Mouse (Mus musculus) kidney, postnatal 25 days (tissue): ENCODE results near the gene Park7.
A peak's percentile ranks its signal among the peaks of the same experiment; 100 is the strongest.

Source experiments
- DNase-seq, 2 experiments: peaks; one replicate each; pipeline ENCODE4 v3.0.0; 2021; ENCODE audit warnings: mixed read lengths in 2 of 2

Park7 gene

GRCm38 (mm10) chr4:150872681-150873080, 41.6 kb downstream of the Park7 start:
- no peak for DNase-seq

GRCm38 (mm10) chr4:150872139-150872651, 42.0 kb downstream of the Park7 start:
- DNase-seq: peak; percentile 46 to 85

- DNase-seq: peak; percentile 50 to 88
These were observed 42.7 kb downstream of the Park7 start for GRCm38 (mm10) chr4:150871392-150872138.

- DNase-seq: peak in 1 of 2 experiments; percentile 61
These were observed 43.3 kb downstream of the Park7 start for GRCm38 (mm10) chr4:150870963-150871391.

GRCm38 (mm10) chr4:150869276-150870197, 44.7 kb downstream of the Park7 start:
- DNase-seq: peak; percentile 48 to 79

- no peak for DNase-seq
These were observed 45.4 kb downstream of the Park7 start for GRCm38 (mm10) chr4:150868859-150869258.

- DNase-seq: no peak
These were observed 46.1 kb downstream of the Park7 start for GRCm38 (mm10) chr4:150868161-150868560.

GRCm38 (mm10) chr4:150866494-150866893, 47.7 kb downstream of the Park7 start:
- no peak for DNase-seq

- peak in 1 of 2 experiments; percentile 54 for DNase-seq
These were observed 48.2 kb downstream of the Park7 start for GRCm38 (mm10) chr4:150866069-150866468.

- peak in 1 of 2 experiments; percentile 35 for DNase-seq
These were observed 48.9 kb downstream of the Park7 start for GRCm38 (mm10) chr4:150865371-150865770.

- no peak for DNase-seq
These were observed 51.4 kb downstream of the Park7 start for GRCm38 (mm10) chr4:150862626-150863375.

- no peak for DNase-seq
These were observed 53.1 kb downstream of the Park7 start for GRCm38 (mm10) chr4:150861161-150861560.

- no peak for DNase-seq
These were observed 53.7 kb downstream of the Park7 start for GRCm38 (mm10) chr4:150860526-150860925.

GRCm38 (mm10) chr4:150855346-150855745, 58.9 kb downstream of the Park7 start:
- peak in 1 of 2 experiments; percentile 35 for DNase-seq

- peak; percentile 95 to 97 for DNase-seq
These were observed 59.4 kb downstream of the Park7 start for GRCm38 (mm10) chr4:150854839-150855246.

GRCm38 (mm10) chr4:150853680-150854461, 60.4 kb downstream of the Park7 start, which contains the start of gene Errfi1:
Gene Errfi1, plus strand, starts transcription at chr4:150853919.
- peak; percentile 87 to 96 for DNase-seq

- peak; percentile 34 to 57 for DNase-seq
These were observed 61.8 kb downstream of the Park7 start for GRCm38 (mm10) chr4:150852479-150852878.

GRCm38 (mm10) chr4:150852045-150852444, 62.2 kb downstream of the Park7 start:
- DNase-seq: peak; percentile 64 to 65

- DNase-seq: peak; percentile 60 to 84
These were observed 63.3 kb downstream of the Park7 start for GRCm38 (mm10) chr4:150850893-150851292.

GRCm38 (mm10) chr4:150849964-150850363, 64.3 kb downstream of the Park7 start:
- DNase-seq: no peak
